Mouse (Mus musculus) mouse embryonic stem cell (cell line): ENCODE data around the gene Mindy4.

Experiments
- in situ Hi-C, 2 experiments: fragments of 300-500 bp; cut with MboI; formaldehyde crosslinking; loops; 1 replicate in 1 of 2; 3 replicates in 1 of 2; pipeline ENCODE4 v1.14.3; 2019 to 2020; ENCODE audit warnings: low sequenced_read_pairs in 2 of 2, low pct_unique_long_range_greater_than_20kb in 1 of 2, mixed read lengths in 1 of 2; ENCODE audit not compliant: unreplicated experiment in 1 of 2

The Mindy4 gene

GRCm38 (mm10) chr6:55278520-55278919, 75.3 kb downstream of the Mindy4 start:
- in situ Hi-C loops: no loop called here

GRCm38 (mm10) chr6:55280979-55281378, 77.8 kb downstream of the Mindy4 start:
- in situ Hi-C loops: no loop called here

- in situ Hi-C loops: no loop called here
Measured at GRCm38 (mm10) chr6:55281687-55282086, 78.5 kb downstream of the Mindy4 start.

GRCm38 (mm10) chr6:55282348-55282747, 79.2 kb downstream of the Mindy4 start:
- in situ Hi-C loops: no loop called here

GRCm38 (mm10) chr6:55285218-55285617, 82.0 kb downstream of the Mindy4 start:
- in situ Hi-C loops: no loop called here

- in situ Hi-C loops: no loop called here
Measured at GRCm38 (mm10) chr6:55288007-55288602, 84.9 kb downstream of the Mindy4 start.

GRCm38 (mm10) chr6:55294549-55295131, 91.5 kb downstream of the Mindy4 start:
- in situ Hi-C loops: no loop called here

GRCm38 (mm10) chr6:55295325-55295724, 92.1 kb downstream of the Mindy4 start:
- in situ Hi-C loops: no loop called here

- in situ Hi-C loops: no loop called here
Measured at GRCm38 (mm10) chr6:55299482-55299881, 96.3 kb downstream of the Mindy4 start.

- in situ Hi-C loops: no loop called here
Measured at GRCm38 (mm10) chr6:55299917-55300316, 96.7 kb downstream of the Mindy4 start.

GRCm38 (mm10) chr6:55300704-55301103, 97.5 kb downstream of the Mindy4 start:
- in situ Hi-C loops: no loop called here

- in situ Hi-C loops: no loop called here
Measured at GRCm38 (mm10) chr6:55310179-55310578, 107.0 kb downstream of the Mindy4 start.

- in situ Hi-C loops: no loop called here
Measured at GRCm38 (mm10) chr6:55311962-55312361, 108.8 kb downstream of the Mindy4 start.

GRCm38 (mm10) chr6:55313893-55314292, 110.7 kb downstream of the Mindy4 start:
- in situ Hi-C loops: no loop called here

- in situ Hi-C loops: no loop called here
Measured at GRCm38 (mm10) chr6:55314628-55315027, 111.4 kb downstream of the Mindy4 start.

GRCm38 (mm10) chr6:55318597-55318996, 115.4 kb downstream of the Mindy4 start:
- in situ Hi-C loops: no loop called here

GRCm38 (mm10) chr6:55319585-55320551, 116.7 kb downstream of the Mindy4 start:
- in situ Hi-C loops: no loop called here

- in situ Hi-C loops: no loop called here
Measured at GRCm38 (mm10) chr6:55320894-55321293, 117.7 kb downstream of the Mindy4 start.

- in situ Hi-C loops: no loop called here
Measured at GRCm38 (mm10) chr6:55321518-55321917, 118.3 kb downstream of the Mindy4 start.
